Mouse (Mus musculus): ENCODE data around the gene Tmem231. TPM values are rescaled to one million over a fixed set of nuclear protein-coding genes. Genes with fewer than 3 reads are reported as not detected.

Gene Tmem231
- total RNA-seq (2021) = 10 to 100 TPM; 11.7 to 13.2 TPM
- long read RNA-seq, experiment 1, transcript Tmem231-201 (7 exons, 2,984 nt) = major isoform, 15 of 22 reads
- long read RNA-seq, experiment 1, partial matches to known transcripts = 2 of 22 reads
- long read RNA-seq, experiment 1, other reads (novel, unspliced or antisense) = 5 of 22 reads
- long read RNA-seq, experiment 2, transcript Tmem231-201 (7 exons, 2,984 nt) = major isoform, 13 of 18 reads
- long read RNA-seq, experiment 2, partial matches to known transcripts = 1 of 18 reads
- long read RNA-seq, experiment 2, other reads (novel, unspliced or antisense) = 4 of 18 reads

DNA sequence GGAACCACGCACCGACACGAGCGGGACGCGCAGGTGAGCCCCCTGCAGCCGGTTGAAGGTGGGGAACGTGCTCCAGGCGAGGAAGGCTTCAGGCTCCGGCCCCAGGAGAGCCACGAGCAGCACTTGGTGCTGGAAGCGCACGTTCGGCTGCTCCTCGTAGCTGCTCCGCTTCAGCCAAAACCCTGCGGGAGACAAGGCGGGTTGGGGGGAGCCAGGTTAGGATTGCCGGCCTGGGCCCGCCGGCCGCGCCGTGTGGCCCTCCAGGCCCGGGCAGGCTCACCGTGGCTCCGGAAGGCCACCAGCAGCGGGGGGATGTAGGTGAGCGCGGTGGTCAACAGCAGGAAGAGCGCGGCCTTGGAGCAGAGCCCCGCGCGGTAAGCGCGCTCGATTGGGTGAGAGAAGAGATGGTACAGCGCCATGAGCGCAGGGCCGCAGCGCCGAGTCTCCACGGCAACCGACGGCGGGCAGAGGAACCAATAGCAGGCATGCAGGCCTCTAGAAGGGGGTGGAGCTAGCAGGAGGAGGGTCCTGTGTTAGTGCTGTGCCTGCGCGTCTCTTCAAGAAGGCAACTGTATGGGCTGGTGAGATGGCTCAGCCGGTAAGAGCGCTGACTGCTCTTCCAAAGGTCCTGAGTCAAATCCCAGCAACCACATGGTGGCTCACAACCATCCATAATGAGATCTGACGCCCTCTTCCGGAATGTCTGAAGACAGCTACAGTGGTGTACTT, at the start of gene Tmem231:
Gene Tmem231 (minus strand): TSS at position 534 of the 729 bp plus-strand sequence.
- peak; percentile 25 for TF ChIP-seq CTCF (IDR thresholded peaks at IDR 0.05)
- DNase-seq (ENCODE audit: extremely low spot score in 1 of 2, low spot score in 2 of 2) = peak; percentile 88 to 90
- Histone ChIP-seq H3K27ac (peak within 1 kb of the TSS; percentile 81), H3K4me3 (peak within 1 kb of the TSS; percentile 88)
- intact Hi-C loops (cut with DNase I) = no loop called here

DNA sequence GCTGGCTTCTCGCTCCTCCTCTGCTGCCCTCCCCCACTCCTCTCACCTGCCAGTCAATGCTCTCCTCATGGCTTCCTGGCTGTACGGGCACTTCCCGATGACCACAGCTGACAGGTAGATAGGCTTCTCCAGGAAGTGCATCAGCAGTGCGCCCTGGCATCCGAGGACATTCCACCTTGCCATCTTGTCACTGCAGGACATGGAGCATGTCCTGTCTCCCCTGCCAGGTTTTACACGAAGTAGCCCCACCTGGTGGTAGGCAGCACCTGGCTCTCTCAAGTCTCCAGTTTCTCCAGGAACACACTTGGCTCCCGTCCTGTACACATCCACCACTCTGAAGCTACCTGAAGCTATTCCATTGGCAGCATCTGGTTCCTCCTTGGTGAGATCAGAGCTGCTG, 48.4 kb upstream of the Tmem231 start:
- H3K4me3 ChIP-seq = no peak overlapping the region
- no peak for DNase-seq (ENCODE audit: extremely low spot score in 1 of 2, low spot score in 2 of 2)
- no peak; the same call in none of the 2 replicates for TF ChIP-seq CTCF (IDR thresholded peaks at IDR 0.05)
- no peak overlapping the region for H3K27ac ChIP-seq
- intact Hi-C loops (cut with DNase I) = no loop called here

DNA sequence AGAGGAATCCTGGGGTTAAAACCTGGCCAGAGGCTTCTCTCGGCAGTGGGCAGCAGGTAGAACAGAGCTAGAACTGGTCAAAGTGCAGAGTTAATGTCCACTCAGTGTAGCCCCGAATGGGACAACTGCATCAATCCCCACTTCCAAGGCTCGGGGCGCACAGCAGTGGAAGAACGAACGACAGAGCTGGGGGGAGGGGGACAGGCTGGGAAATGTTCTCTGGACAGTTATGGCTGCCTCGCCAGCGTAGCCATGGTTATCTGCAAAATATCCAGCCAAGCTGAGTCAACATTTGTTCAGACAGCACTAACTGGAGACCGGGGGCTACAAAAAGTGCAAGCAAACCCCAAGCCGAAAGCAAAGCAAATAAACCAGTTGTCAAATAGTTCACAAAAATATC, 44.5 kb upstream of the Tmem231 start:
- TF ChIP-seq CTCF (IDR thresholded peaks at IDR 0.05) = no peak
- H3K4me3 ChIP-seq = no peak overlapping the region
- DNase-seq (ENCODE audit: extremely low spot score in 1 of 2, low spot score in 2 of 2) = no peak
- intact Hi-C loops (cut with DNase I) = no loop called here
- H3K27ac ChIP-seq = no peak overlapping the region

DNA sequence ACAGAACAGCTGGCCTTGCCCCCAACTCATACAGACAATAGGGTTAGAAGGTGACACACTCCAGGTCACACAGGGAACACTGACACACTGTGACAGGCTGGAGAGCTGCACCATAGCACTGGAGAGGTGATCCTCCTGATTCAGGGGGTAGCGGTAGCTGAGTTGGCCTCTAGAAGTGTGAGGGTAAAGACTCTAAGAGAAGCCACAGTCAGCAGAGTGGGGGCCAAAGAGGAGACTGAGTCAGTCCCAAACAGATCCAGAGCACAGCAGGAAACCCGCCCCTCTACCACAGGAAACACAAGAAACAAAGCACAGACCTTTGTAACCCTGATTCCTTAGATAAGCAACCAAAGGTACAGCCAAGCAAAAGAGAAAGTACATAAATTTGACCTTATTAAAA, 42.6 kb upstream of the Tmem231 start:
- H3K4me3 ChIP-seq = no peak overlapping the region
- TF ChIP-seq CTCF (IDR thresholded peaks at IDR 0.05) = no peak
- intact Hi-C loops (cut with DNase I) = no loop called here
- DNase-seq (ENCODE audit: extremely low spot score in 1 of 2, low spot score in 2 of 2) = no peak
- H3K27ac ChIP-seq = no peak overlapping the region

GRCm38 (mm10) chr8:111975706-111976105, 42.0 kb upstream of the Tmem231 start:
- Histone ChIP-seq H3K4me3 (no peak overlapping the region), H3K27ac (no peak overlapping the region)
- no peak for TF ChIP-seq CTCF (IDR thresholded peaks at IDR 0.05)
- intact Hi-C loops (cut with DNase I) = no loop called here
- DNase-seq (ENCODE audit: extremely low spot score in 1 of 2, low spot score in 2 of 2) = no peak

- no peak for DNase-seq (ENCODE audit: extremely low spot score in 1 of 2, low spot score in 2 of 2)
- no peak overlapping the region for H3K27ac ChIP-seq
- TF ChIP-seq CTCF (IDR thresholded peaks at IDR 0.05) = no peak
- intact Hi-C loops (cut with DNase I) = no loop called here
- H3K4me3 ChIP-seq = no peak overlapping the region
These were observed 40.5 kb upstream of the Tmem231 start for GRCm38 (mm10) chr8:111974138-111974537.

- no peak for TF ChIP-seq CTCF (IDR thresholded peaks at IDR 0.05)
- intact Hi-C loops (cut with DNase I) = no loop called here
- no peak overlapping the region for H3K27ac ChIP-seq
- H3K4me3 ChIP-seq = no peak overlapping the region
- DNase-seq (ENCODE audit: extremely low spot score in 1 of 2, low spot score in 2 of 2) = no peak
These were observed 35.3 kb upstream of the Tmem231 start for GRCm38 (mm10) chr8:111968991-111969390.

- DNase-seq (ENCODE audit: extremely low spot score in 1 of 2, low spot score in 2 of 2) = no peak
- Histone ChIP-seq H3K27ac (no peak overlapping the region), H3K4me3 (no peak overlapping the region)
- no peak for TF ChIP-seq CTCF (IDR thresholded peaks at IDR 0.05)
- intact Hi-C loops (cut with DNase I) = no loop called here
These were observed 34.9 kb upstream of the Tmem231 start for GRCm38 (mm10) chr8:111968541-111968940.

DNA sequence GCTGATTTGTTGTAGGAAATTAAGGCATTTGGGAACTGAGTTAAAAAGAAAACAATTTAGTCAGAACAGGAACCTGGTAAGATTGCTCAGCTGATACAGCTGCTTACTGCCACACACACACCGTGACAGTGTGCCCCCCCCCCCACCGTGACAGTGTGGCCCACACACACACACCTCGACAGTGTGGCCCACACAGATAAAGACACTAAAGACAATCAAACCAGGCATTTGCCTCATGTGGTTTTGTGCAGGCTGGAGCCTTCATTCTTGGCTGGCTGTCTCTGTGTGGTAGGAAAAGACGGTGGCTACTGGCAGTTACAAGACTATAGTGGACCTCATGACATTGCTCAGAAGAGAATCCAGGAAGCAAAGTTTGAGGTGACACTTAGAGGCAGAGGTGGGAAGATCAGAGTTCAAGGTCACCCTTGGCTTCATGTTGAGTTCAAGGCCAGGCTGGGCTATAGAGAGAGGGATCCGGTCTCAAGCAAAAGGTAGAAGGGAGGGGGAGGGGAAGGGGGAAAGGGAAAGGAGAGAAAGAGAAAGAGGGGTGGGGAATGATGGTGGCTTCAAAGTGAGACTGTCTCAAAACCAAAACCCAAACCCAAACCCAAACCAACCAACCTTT, 33.7 kb upstream of the Tmem231 start:
- Histone ChIP-seq H3K4me3 (no peak overlapping the region), H3K27ac (no peak overlapping the region)
- intact Hi-C loops (cut with DNase I) = no loop called here
- no peak for TF ChIP-seq CTCF (IDR thresholded peaks at IDR 0.05)
- DNase-seq (ENCODE audit: extremely low spot score in 1 of 2, low spot score in 2 of 2) = no peak

GRCm38 (mm10) chr8:111964849-111965561, 31.3 kb upstream of the Tmem231 start:
- DNase-seq (ENCODE audit: extremely low spot score in 1 of 2, low spot score in 2 of 2) = no peak
- H3K27ac ChIP-seq = no peak overlapping the region
- no peak for TF ChIP-seq CTCF (IDR thresholded peaks at IDR 0.05)
- intact Hi-C loops (cut with DNase I) = no loop called here
- H3K4me3 ChIP-seq = no peak overlapping the region

DNA sequence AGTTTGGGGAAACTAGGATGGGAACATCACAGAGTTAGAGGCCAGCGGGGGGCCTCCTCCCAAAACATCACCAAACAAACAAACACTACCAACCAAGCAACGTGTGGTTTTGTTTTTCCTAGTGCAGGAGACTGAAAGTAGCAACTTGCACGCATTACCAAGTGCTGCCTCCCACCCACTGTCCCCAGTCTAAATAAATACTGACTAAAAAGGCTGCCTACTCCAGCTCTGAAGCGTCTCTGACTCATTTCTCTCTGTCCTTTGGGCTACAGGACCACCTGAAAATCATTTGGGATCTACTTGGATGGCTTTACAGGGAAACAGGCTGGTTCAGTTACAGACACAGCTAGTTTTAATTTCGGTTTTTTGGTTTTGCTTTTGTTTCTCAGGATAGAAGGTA, 30.7 kb upstream of the Tmem231 start:
- intact Hi-C loops (cut with DNase I) = no loop called here
- H3K4me3 ChIP-seq = no peak overlapping the region
- DNase-seq (ENCODE audit: extremely low spot score in 1 of 2, low spot score in 2 of 2) = no peak
- H3K27ac ChIP-seq = no peak overlapping the region
- no peak for TF ChIP-seq CTCF (IDR thresholded peaks at IDR 0.05)

- DNase-seq (ENCODE audit: extremely low spot score in 1 of 2, low spot score in 2 of 2) = no peak
- Histone ChIP-seq H3K27ac (no peak overlapping the region), H3K4me3 (no peak overlapping the region)
- intact Hi-C loops (cut with DNase I) = no loop called here
- TF ChIP-seq CTCF (IDR thresholded peaks at IDR 0.05) = no peak
These were observed 29.9 kb upstream of the Tmem231 start for GRCm38 (mm10) chr8:111963546-111963945.
